Mouse (Mus musculus): ENCODE measurements around the gene Pim1. TPM values are rescaled to one million over a fixed set of nuclear protein-coding genes. Genes with fewer than 3 reads are reported as not detected.

The Pim1 gene
- polyA plus RNA-seq, 1 experiment from 2014 or later: 22.0 TPM

DNA sequence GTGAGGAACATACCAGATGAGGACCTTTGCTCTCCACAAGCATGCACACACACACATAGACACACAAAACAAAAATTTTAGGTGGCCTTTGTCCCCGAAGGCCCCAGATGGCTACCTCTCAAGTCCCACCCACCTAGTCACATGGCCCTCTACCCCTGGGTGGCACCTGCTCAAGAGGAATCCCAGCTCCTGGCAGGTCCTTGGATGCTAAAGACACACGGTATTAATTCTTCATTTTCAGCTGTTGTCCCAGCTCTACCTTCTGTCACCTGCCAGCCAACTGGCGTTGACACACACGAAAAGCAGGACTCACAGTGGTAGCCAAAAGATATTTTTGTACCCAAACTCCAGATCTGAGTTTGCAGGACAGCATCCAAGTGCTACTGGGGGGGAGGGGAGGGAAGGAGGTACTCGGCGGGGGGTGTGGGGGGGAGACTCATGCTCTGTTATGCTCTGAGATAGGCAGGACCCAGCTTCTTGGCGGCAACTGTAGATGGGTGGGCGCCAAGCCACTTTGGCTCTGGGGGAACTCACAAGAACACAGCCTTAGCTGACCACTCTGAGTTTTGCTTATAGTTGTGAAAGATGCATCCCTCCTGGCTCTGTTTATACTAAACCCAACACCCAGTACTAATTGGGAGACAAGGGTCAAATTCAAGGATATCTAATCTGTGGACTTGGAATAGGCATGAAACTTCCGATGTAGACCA lies 35.0 kb upstream of the Pim1 start:
- no peak for ATAC-seq
- peaks cover 3% of the 10 kb centered on the region for H3K9me3 ChIP-seq (replicated peaks)
- WGBS: 81% methylated on average over 9 of the region's 9 CpGs
- H3K4me3 ChIP-seq: no peak overlapping the region
- H3K9ac ChIP-seq: no peak overlapping the region
- H3K36me3 ChIP-seq (ENCODE audit: poor library complexity, severe bottlenecking): no peaks in the 10 kb centered on the region
- peaks cover 42% of the 10 kb centered on the region for H3K4me1 ChIP-seq
- H3K27ac ChIP-seq: no peak overlapping the region
- H3K27me3 ChIP-seq: no peaks in the 10 kb centered on the region
- H3K4me2 ChIP-seq: no peak overlapping the region

DNA sequence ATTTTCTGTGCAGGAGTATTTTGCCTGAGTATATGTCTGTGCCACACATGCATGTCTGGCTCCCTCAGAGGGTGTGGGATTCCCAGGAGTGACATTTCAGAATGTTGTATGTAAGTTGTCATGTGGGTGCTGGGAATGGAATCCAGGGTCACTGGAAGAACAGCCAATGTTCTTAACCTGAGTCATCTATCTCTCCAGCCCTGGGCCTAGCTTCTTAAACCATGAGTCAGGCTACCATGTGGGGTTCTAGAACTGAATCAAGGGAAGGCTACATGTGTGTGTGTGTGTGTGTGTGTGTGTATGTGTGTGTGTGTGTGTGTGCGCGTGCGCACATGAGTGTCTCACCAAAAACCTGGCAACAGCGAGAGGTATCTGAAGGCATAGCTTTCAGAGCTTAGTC lies 34.1 kb upstream of the Pim1 start:
- Histone ChIP-seq H3K36me3 (ENCODE audit: poor library complexity, severe bottlenecking) (no peaks in the 10 kb centered on the region), H3K9me3 (replicated peaks) (peaks cover 3% of the 10 kb centered on the region), H3K4me1 (peaks cover 33% of the 10 kb centered on the region), H3K4me2 (no peak overlapping the region), H3K4me3 (no peak overlapping the region), H3K9ac (no peak overlapping the region), H3K27ac (no peak overlapping the region), H3K27me3 (0 out of 2 replicates have a peak, but pooled peaks cover 3% of the 10 kb centered on the region)
- 100% methylated on average over 4 of the region's 4 CpGs for WGBS
- ATAC-seq: no peak

DNA sequence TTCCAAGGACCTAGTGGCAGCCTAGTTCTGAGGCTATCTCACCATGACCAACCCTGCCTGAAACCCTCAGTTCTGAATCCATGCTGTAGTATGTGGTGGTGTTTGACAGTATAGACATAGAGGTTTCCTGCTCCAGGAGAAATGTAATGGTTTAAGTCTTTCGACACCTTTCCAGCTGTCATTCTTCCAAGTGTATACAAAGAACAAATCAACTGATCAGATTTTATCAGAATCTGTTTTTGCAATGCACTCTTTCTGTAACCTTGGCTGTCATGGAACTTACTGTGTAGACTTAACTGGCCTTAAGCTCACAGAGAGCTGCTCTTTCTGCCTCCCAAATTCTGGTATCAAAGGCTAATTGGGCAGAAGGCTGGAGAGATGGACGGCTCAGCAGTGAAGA lies 33.6 kb upstream of the Pim1 start:
- Histone ChIP-seq H3K4me3 (no peak overlapping the region), H3K27ac (no peak overlapping the region), H3K36me3 (ENCODE audit: poor library complexity, severe bottlenecking) (no peaks in the 10 kb centered on the region), H3K4me2 (no peak overlapping the region), H3K9me3 (replicated peaks) (peaks cover 3% of the 10 kb centered on the region), H3K27me3 (0 out of 2 replicates have a peak, but pooled peaks cover 3% of the 10 kb centered on the region), H3K4me1 (peaks cover 31% of the 10 kb centered on the region), H3K9ac (no peak overlapping the region)
- 70% methylated on average over 2 of the region's 2 CpGs for WGBS
- ATAC-seq: no peak

DNA sequence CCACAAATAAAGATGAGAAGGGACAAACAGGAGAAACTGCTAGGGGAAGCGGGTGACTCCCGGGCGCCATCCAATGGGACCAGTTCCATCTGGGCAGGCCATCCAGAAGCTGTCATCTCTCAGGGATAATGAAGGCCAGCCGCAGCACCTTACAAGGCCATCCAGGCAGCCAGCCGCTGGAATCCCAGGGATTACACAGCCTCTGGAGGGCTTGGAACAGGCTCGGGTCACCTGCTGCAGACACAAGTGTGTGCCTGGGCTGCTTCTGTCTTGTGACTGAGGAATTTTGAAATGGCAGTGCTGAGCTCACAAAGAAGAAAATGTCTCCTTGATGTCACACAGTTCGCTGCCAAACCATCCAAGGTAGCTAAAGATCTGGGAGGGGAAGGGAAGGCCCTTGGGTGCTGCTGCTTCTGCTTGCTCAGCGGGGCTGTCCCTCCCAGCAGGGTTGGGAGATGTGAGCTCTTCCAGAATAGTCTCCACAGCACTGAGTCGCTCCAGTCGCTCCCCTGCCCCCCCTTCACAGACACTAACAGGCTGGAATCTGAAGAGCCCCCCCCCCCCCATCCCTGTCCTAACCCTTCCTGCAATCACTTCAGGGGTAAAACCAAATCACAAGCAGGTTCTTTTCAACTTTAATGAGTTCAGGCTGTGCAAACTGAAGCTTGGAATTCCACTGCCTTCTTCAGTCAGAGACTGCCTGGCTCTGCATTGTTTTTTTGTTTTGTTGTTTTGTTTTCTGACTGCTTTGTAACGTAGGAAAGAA lies 32.6 kb upstream of the Pim1 start:
- Histone ChIP-seq H3K4me1 (peaks cover 31% of the 10 kb centered on the region), H3K4me2 (no peak overlapping the region), H3K27ac (no peak overlapping the region), H3K9ac (no peak overlapping the region; the same call in 1 of the 2 replicates), H3K36me3 (ENCODE audit: poor library complexity, severe bottlenecking) (no peaks in the 10 kb centered on the region), H3K9me3 (replicated peaks) (peaks cover 3% of the 10 kb centered on the region; the same call in 1 of the 2 replicates), H3K27me3 (0 out of 2 replicates have a peak, but pooled peaks cover 3% of the 10 kb centered on the region), H3K4me3 (no peak overlapping the region)
- no peak for ATAC-seq
- WGBS: 19% methylated on average over 11 of the region's 11 CpGs

DNA sequence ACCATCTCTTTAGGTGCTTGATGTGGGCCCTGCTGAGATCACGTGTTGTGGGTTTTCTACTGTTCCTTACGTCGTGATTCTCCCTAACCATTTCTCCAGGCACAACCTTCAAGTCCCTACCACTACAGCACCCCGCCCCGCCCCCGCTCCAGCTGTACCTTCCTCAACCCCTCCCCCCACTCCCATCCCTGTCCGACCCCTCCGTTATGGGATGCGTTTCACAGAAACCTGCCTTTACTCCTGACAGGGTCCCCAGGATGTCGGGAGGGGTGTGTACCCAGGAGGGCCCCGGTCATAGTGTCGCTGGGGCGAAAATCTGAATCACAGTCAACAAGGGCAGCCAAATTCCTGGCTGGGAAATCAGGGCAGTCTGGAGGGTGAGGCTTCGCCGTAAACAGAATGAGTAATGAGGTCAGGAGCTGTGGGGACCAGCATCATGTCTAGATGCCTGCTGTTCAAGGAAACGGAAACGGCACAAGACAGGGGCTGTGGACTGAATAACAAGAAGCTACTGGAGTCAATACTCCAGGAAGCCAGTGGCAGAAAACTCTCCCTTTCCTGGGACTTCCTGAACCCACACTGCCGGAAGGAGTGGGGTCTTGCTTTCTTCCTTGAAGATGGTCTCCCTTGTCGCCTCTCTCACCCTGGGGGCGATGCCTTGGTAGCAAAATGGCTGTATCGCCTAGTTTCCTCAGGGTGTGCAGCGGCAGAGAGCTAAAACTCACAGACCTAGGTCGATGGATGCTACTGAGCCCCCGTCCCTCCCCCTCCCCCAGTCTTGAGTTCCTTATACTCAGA lies 31.0 kb upstream of the Pim1 start:
- H3K36me3 ChIP-seq (ENCODE audit: poor library complexity, severe bottlenecking): no peaks in the 10 kb centered on the region
- 7% methylated on average over 24 of the region's 24 CpGs for WGBS
- 0 out of 2 replicates have a peak, but pooled peaks cover 3% of the 10 kb centered on the region for H3K27me3 ChIP-seq
- peak overlapping the region; percentile 60 for H3K4me2 ChIP-seq
- peak overlapping the region; percentile 24 for H3K4me3 ChIP-seq
- H3K9ac ChIP-seq: peak overlapping the region; percentile 41
- no peaks in the 10 kb centered on the region for H3K9me3 ChIP-seq (replicated peaks)
- peak overlapping the region; percentile 46 for H3K27ac ChIP-seq
- 0 out of 2 replicates have a peak, but pooled peaks have one; percentile 31 for ATAC-seq
- H3K4me1 ChIP-seq: peaks cover 43% of the 10 kb centered on the region

DNA sequence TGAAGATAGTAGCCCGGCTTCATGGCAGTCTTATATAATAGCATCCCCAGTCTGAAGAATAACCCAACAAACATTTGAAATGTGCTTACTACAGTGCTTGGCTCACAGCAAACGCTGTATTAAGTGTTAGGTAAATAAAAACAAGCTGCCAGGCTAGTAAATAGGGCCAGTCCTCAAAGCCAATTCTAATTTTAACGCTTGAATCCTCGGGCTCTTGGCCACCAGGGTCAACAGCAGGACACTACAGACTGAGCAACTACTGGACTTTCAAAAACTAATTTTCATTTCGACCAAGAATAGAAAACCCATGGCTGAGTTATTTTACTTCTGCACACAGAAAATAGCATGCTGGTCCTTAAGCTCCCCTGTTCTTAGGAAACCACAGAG lies 30.4 kb upstream of the Pim1 start:
- 26% methylated on average over 5 of the region's 5 CpGs for WGBS
- 0 out of 2 replicates have a peak, but pooled peaks cover 3% of the 10 kb centered on the region for H3K27me3 ChIP-seq
- peak overlapping the region; percentile 46; the same call in 1 of the 2 replicates for H3K27ac ChIP-seq
- ATAC-seq: no peak; the same call in 1 of the 2 replicates
- no peaks in the 10 kb centered on the region for H3K9me3 ChIP-seq (replicated peaks)
- no peaks in the 10 kb centered on the region for H3K36me3 ChIP-seq (ENCODE audit: poor library complexity, severe bottlenecking)
- no peak overlapping the region for H3K9ac ChIP-seq
- H3K4me1 ChIP-seq: peaks cover 49% of the 10 kb centered on the region
- peak overlapping the region; percentile 60; the same call in 1 of the 2 replicates for H3K4me2 ChIP-seq
- H3K4me3 ChIP-seq: no peak overlapping the region

DNA sequence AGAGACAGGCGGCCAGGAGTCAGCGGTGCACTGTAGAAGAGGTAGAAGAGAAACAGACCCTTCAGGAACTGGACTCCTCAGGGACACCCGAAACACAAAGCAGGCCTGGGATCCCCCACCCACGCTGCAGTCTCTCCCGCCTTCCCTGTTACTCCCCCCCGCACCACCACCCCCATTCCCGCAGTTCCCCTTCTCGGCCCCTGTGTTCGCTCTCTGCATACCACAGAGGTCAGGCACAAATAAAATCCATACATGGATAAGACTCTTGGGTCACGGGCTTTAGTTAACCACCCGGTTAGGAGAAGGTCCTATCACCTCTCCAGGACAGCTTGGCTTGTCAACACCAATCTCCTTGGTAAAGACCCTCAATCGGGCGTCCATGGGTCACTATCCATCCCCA lies 26.9 kb upstream of the Pim1 start:
- ATAC-seq: no peak

DNA sequence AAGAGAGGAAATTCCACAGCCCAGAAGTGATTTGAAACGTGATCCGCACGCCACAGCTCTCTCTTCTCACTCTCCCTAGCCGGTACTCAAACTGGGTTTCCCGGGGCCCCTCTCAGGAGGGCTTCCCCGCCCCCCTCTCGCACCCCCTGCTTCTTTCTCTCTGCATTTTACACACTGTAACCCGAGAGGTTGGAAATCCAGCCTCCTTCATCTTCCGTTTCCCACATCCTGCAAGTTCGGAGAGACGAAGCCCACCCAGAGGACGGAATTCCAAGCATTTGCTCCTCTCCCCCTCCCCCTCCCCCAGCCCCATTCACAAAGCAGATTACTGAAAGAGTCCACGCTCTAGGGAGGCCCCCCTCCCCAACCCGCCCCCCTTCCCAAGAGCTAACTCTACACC lies 26.5 kb upstream of the Pim1 start:
- H3K4me3 ChIP-seq: peak overlapping the region; percentile 26
- peak overlapping the region; percentile 54 for H3K27ac ChIP-seq
- peak overlapping the region; percentile 50; the same call in 1 of the 2 replicates for H3K9ac ChIP-seq
- H3K27me3 ChIP-seq: 0 out of 2 replicates have a peak, but pooled peaks cover 3% of the 10 kb centered on the region
- WGBS: 2% methylated on average over 14 of the region's 14 CpGs
- no peaks in the 10 kb centered on the region for H3K36me3 ChIP-seq (ENCODE audit: poor library complexity, severe bottlenecking)
- H3K4me2 ChIP-seq: peak overlapping the region; percentile 55
- 0 out of 2 replicates have a peak, but pooled peaks cover 1% of the 10 kb centered on the region for H3K9me3 ChIP-seq (replicated peaks)
- peaks cover 51% of the 10 kb centered on the region for H3K4me1 ChIP-seq
- ATAC-seq: peak; percentile 50; the same call in 1 of the 2 replicates

More for the DNA sequence above, 26.9 kb upstream of the Pim1 start:
- Histone ChIP-seq H3K4me1 (peaks cover 56% of the 10 kb centered on the region), H3K27me3 (0 out of 2 replicates have a peak, but pooled peaks cover 3% of the 10 kb centered on the region), H3K4me2 (peak overlapping the region; percentile 55), H3K36me3 (ENCODE audit: poor library complexity, severe bottlenecking) (no peaks in the 10 kb centered on the region), H3K9ac (peak overlapping the region; percentile 50; the same call in 1 of the 2 replicates), H3K27ac (peak overlapping the region; percentile 54), H3K9me3 (replicated peaks) (no peaks in the 10 kb centered on the region), H3K4me3 (peak overlapping the region; percentile 26)
- WGBS: 6% methylated on average over 13 of the region's 13 CpGs

DNA sequence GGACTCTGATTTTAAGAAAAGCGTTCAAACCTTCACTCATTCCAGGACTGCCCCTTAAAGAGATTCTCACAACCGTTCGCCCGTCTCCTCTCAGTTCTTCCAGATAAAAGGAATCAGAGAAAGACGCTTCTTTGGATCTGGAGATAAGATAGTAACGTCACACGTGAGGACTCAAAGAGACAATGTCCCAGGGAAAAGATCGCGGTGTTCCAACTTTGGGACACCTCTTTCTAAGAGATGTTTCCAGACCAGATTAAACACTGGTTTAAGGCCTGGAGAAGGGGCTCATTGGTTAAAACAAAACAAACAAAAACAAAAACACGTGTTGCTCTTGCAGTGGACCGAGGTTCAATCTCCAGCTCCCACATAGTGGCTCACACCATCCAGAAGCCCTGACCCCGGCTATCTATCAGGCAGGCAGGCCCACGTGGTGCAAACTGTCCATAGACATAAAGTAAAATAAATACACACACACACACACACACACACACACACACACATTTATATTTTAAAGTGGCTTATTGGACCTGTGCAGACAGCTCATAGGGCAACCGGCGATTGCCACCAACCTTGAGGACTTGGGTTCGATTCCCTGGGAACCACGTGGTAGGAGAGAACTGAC lies 25.9 kb upstream of the Pim1 start:
- Histone ChIP-seq H3K9me3 (replicated peaks) (0 out of 2 replicates have a peak, but pooled peaks cover 4% of the 10 kb centered on the region), H3K9ac (no peak overlapping the region), H3K4me1 (peaks cover 46% of the 10 kb centered on the region), H3K27ac (peak overlapping the region; percentile 44), H3K36me3 (ENCODE audit: poor library complexity, severe bottlenecking) (no peaks in the 10 kb centered on the region), H3K4me3 (peak overlapping the region; percentile 26; the same call in 1 of the 2 replicates), H3K27me3 (0 out of 2 replicates have a peak, but pooled peaks cover 3% of the 10 kb centered on the region), H3K4me2 (peak overlapping the region; percentile 55)
- no peak for ATAC-seq
- WGBS: 7% methylated on average over 17 of the region's 17 CpGs

DNA sequence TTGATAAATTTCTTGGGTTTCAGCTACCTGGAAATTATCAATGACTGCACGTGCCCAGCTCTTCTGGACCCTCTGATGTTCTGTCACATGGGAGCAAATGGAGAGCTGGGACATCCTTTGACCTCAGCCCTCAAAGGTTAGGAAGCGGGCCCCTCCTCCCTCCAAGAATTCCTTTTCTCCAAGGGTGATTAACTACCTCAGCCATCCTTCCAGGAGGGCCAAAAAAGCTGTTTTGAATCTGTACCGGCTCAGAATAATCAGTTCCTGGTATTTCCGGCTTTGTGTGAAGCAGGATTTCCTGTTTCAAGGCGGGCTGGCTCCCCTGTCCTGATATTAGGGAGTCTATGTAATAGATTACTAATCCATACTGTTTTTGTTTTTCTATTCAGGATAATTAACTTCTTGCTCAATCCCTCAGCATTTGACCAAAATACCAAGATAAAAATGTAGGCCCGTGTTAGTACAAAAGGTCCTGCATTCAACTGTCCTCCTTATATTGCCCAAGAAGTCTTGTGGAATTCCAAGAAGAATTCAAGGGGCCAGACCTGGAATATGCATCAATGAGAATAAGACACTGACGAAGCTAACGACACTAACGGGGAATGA lies 25.0 kb upstream of the Pim1 start:
- WGBS: 19% methylated on average over 9 of the region's 9 CpGs
- no peak for ATAC-seq

DNA sequence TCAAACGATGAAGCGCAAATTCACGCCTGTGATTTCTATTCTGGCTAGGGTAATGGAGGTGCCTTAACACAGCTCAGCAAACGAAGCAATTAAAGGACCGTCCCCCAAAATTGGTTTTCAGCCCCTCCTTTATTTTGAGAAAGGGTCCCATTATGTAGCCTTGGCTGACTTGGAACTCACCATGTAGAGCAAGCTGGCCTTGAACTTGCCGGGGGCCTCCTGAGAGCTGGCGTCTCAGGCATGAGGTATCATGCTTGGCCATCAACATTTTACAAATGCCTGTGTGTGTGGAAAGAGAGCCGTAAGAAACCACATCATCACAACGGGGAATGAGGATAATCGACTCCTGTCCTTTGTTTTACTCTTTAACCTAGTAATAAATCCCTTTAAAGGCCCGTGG lies 23.5 kb upstream of the Pim1 start:
- Histone ChIP-seq H3K4me3 (no peak overlapping the region), H3K9me3 (replicated peaks) (0 out of 2 replicates have a peak, but pooled peaks cover 4% of the 10 kb centered on the region), H3K27me3 (no peaks in the 10 kb centered on the region), H3K4me1 (peaks cover 37% of the 10 kb centered on the region), H3K4me2 (peak overlapping the region; percentile 57), H3K36me3 (ENCODE audit: poor library complexity, severe bottlenecking) (no peaks in the 10 kb centered on the region), H3K9ac (no peak overlapping the region), H3K27ac (peak overlapping the region; percentile 90)
- 13% methylated on average over 11 of the region's 11 CpGs for WGBS
- no peak for ATAC-seq

More for the DNA sequence above, 25.0 kb upstream of the Pim1 start:
- no peak overlapping the region for H3K9ac ChIP-seq
- H3K27ac ChIP-seq: no peak overlapping the region
- 0 out of 2 replicates have a peak, but pooled peaks cover 4% of the 10 kb centered on the region for H3K9me3 ChIP-seq (replicated peaks)
- 0 out of 2 replicates have a peak, but pooled peaks cover 3% of the 10 kb centered on the region for H3K27me3 ChIP-seq
- peaks cover 38% of the 10 kb centered on the region for H3K4me1 ChIP-seq
- H3K36me3 ChIP-seq (ENCODE audit: poor library complexity, severe bottlenecking): no peaks in the 10 kb centered on the region
- no peak overlapping the region for H3K4me3 ChIP-seq
- no peak overlapping the region for H3K4me2 ChIP-seq

Data from forebrain, embryonic 13.5 days (tissue).